Mouse (Mus musculus): ENCODE results near the gene Lpp. TPM values are rescaled to one million over a fixed set of nuclear protein-coding genes. Genes with fewer than 3 reads are reported as not detected.
A peak's percentile ranks its signal among the peaks of the same experiment; 100 is the strongest.

Gene Lpp
- total RNA-seq, 4 experiments from 2014 or later, result 8.3 to 12.0 (median 10.4) TPM

DNA sequence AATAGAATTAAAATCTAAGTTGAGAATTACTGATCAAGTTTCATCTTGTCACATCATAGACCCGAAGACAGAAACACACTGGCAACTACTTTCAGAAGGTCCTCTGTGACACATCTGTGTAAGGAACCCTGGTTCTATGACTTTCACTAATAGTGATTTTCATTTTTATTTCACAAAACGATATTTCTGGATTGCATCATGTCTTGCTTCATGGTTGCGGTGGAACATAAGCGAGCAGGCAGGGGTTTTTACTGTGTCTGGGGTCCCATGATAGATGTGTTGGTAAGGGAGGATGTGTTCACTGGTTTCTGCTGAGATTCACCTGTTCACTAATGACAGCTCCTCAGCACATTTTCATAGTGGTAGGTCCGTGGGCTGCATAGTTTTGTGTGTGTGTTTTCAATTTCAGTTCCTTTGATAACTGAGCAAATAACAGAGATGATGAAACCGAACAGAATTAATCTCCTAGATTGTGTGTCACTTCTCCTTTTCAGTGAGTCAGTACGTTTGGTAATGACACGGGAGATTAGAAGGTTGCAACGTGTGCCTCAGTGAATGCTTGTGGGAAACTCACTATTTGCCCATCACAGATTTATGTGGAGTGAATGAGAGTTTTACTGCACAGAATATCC lies 466.3 kb downstream of the Lpp start:
- no peak for DNase-seq (ENCODE audit: low spot score in 2 of 2)

DNA sequence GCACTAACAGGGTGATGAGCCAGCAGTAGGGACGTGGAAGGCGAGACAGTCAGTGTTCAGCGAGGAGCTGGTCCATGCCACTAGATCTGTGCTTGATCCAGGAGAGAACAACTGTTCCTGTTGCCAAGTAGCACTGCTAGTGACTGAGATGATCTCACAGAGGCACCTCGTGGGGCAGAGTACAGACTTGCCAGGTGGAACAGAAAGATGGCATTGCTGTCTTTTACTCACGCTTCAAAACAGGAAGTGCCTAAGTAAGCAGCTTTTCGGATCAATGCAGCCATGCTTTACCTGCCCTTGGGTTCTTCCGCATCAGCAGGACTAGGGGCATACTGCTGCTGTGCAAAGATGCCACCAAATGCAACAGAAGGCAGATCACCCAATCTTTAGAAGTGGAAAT lies 467.1 kb downstream of the Lpp start:
- DNase-seq (ENCODE audit: low spot score in 2 of 2), result no peak

DNA sequence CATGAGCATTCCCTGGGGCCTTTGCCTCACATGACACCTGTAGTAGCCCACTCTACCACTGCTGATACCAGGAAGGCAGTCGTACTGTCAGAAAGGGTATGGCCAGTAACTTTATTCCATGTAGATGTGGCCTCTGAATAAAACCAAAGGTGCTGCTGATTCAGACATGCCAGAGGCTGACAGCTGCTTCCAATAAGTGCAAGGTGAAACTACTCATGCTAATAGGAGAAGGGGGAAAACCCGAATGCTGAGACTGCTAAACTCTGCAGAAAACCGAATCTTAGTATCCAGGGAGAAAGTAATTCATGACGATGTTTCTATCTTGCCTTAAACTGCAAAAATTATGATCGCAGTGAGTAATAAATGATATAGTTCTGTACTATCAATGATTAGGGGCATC lies 468.1 kb downstream of the Lpp start:
- no peak for DNase-seq (ENCODE audit: low spot score in 2 of 2)

DNA sequence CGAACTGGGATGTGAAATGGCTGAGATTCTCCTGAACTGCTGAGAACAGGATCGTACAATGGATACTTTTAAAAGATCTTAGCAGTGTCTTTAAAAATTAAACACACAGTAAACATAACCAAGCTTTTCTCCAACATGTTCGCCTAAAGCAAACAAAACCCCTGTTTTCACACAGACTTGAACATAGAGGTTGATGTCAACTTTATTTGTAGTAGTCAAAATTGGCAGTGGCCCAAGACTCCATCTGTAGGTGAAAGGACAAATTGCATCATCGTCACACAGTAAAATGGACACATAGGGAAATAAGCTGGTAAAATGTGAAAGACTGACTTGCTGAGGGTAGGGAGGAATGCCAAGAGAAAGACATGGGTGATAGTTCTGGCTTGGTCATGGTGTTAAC lies 480.9 kb downstream of the Lpp start:
- no peak for DNase-seq (ENCODE audit: low spot score in 2 of 2)

DNA sequence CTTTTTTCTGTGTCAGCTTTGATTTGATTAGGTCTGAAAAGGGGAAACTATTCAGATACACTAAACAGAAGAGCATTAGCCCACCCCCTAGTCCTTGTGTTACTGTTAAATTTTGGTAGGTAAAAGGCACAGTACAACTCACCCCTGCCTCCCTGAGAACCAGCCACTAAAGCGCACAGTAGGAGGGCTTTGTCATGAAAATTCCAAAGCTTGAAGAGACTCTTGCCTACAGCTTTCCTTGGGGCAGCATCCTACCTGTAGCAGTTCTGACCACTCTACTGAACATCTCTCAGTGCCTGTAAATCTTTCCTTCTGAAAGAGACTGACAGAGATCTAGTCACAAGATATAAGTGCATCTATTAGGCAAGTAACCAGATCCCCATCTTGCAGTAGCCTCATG lies 482.4 kb downstream of the Lpp start:
- DNase-seq (ENCODE audit: low spot score in 2 of 2), result no peak

DNA sequence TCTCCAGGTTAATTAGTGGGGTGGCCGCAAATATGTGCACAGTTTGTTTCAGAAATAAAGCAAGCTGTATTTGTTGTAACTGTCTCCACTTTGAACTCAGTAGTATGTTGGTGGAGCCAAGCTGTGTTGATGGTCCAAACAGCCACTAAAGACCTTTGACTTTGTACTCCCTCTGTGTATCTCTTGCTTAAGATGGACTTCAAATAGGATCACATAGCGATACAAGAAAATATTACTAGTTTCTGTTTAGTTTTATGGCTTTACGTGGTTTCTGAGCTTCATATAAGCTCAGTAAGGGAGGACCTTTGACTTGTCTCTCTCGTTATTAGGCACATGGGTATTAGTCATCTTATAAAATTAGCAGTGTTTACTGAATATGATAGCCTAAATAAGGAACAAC lies 485.7 kb downstream of the Lpp start:
- no peak for DNase-seq (ENCODE audit: low spot score in 2 of 2)

DNA sequence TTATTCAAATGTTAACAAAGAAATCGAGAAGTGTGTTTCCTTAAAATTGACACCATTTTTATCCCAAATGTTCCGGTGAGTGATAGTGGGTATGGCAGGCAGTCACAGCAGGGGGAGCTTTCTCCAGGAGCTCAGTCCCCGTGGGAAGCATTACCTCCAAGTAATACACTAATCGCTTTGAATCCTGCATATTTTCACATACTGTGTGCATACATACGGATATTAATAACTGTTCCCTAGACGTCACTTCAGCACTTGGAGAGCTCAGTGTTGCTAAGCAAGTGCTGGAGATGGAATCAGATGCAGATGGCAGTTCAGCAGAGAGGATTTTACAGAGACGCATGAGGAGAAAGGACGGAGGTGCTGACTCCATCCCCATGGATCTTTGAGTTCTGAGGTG lies 487.4 kb downstream of the Lpp start:
- peak in 1 of 2 experiments; percentile 15 for DNase-seq (ENCODE audit: low spot score in 2 of 2)

DNA sequence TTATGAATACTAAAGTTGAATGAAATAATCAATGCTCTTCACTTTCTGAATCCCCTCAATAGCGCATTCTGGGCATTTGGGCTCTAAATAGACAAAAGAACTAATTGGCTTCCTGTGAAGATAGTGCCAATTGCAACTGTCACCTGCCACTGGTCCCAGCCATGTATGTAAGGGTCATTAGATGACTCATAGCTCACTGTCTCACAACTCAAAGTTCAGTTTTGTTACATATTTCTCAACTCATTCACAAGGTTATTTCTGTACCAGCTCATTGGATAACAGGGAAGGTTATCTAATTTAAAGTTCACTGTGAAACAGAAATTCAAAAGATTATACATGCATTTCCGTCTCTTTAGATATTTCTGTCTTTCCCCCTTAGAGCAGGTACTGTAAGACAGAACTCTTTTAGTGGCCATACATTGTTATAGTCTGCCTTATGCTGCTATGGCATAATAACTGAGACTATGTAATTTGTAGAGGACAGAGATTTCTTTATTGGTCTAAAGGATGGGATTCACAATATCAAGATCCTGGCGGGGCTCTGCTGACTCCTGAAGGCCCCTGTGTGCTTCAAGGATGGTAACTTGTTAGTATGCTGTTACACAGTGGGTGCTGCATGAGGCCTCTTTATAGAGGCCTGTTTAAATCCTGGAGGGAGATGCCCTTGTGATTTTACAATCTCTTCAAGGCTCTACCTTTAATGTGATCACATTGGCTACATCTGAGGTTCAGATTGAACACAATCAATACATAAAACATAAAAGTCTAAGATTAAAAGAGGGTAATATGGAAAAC lies 488.9 kb downstream of the Lpp start:
- no peak for DNase-seq (ENCODE audit: low spot score in 2 of 2)

DNA sequence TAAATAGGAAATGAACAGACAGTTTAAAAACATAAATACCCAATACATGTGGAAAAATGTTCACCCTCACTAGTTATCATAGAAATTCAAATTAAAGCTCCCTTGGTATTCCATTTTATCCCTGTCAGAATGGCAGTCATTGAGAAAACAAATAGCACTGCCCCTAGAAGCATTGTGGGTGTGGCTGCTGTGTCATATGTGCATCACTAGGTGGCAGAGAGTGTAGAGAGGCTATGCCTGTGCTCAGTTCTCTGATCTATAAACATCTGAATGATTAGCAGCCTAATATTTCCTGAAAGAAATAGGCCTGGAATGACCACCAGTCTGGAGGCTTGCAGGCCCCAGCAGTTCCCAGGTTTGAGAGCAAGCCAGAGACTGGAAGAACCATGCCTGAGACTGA lies 490.7 kb downstream of the Lpp start:
- DNase-seq (ENCODE audit: low spot score in 2 of 2), result no peak

DNA sequence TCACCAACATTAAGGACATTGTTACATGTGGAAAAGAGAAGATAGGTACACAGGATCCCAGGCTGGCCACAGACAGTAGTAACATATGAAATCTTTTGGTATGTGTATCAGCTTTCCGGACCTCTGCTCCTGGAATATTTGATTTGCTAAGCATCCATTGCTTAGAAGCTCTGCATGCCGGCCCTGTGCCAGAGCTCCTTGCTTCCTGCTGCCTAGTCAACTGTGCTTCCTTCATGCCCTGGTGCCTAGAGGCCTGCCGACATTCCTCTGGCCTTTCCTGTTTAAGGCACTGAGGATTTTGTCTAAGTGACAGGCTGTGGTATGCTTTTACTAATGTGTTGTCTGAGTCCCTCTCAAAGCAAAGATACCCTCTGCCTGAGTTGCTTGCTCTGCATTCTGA lies 493.0 kb downstream of the Lpp start:
- DNase-seq (ENCODE audit: low spot score in 2 of 2), result no peak

DNA sequence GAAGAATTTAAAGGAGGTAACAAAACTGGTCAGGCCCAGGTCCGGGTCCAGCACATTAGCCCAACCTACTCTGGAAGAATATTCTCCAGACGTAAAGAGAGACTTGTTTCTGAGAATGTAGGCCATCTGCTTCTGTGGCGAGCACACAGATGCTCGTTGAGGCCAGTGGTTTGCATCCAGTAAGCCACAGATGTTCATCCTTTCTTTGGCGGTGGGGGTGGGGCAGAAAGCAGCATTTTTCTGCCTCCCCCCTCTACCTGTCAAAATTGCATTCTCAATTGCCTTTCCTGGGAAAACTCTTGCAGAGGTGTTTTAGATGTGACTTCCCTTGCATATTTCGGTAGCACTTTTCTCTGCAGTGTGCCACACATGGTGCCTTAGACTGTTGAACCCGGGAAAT lies 493.6 kb downstream of the Lpp start:
- no peak for DNase-seq (ENCODE audit: low spot score in 2 of 2)

DNA sequence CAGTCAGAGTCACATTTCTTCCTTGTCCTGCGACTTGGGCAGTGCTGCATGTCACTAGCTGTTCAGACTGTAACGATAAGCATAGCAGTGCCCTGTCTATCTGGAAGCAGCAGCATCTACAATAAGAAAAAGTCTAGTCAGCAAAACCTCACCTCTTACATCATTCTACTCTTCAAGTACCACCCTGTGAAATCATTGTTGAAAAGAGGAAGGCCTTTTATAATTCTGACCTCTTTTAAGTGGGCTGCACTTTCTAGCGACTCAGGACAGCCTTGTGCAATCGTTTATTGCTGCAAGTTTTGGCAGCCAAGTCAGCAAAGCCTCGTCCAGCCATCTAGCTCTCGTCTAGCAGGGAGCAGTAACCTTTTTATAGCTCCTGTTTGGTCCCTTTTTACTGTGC lies 498.1 kb downstream of the Lpp start:
- no peak for DNase-seq (ENCODE audit: low spot score in 2 of 2)

DNA sequence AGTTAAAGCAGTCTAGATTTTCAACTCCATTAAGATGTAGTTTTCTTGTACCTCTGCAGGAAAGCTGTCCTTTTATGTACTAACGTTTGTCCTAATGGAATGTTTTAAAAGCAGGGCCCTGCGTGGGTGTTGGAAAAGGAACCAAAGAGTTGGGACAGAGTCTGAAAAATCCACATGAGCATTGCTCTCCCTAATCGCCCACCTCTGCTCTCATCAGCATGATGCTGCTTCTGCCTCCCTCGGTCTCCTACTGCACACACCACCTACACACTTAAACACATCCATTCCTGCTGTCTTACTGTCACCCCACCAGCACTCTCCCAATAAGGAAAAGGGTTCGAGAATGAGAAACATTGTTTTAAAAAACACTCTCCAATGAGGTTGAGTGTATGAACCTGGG lies 501.9 kb downstream of the Lpp start:
- no peak for DNase-seq (ENCODE audit: low spot score in 2 of 2)

DNA sequence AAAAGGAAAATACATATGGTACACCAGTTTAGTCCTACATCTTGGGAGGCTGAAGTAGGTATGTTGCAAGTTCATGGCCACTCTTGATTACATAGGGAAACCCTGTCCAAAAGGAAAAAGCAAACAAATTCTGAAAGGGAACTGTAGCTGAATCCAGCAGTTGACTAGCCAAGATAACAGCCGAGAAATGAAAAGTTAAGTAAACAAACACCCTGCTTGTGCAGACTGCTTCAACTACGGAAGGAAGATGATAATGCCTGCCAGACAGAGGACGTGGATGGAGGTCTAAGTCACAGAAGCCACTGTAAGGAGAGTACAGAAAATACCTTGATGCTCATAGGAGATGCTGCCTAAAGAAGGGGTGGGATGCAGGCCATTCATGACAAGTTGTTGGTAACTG lies 504.3 kb downstream of the Lpp start:
- DNase-seq (ENCODE audit: low spot score in 2 of 2), result no peak

DNA sequence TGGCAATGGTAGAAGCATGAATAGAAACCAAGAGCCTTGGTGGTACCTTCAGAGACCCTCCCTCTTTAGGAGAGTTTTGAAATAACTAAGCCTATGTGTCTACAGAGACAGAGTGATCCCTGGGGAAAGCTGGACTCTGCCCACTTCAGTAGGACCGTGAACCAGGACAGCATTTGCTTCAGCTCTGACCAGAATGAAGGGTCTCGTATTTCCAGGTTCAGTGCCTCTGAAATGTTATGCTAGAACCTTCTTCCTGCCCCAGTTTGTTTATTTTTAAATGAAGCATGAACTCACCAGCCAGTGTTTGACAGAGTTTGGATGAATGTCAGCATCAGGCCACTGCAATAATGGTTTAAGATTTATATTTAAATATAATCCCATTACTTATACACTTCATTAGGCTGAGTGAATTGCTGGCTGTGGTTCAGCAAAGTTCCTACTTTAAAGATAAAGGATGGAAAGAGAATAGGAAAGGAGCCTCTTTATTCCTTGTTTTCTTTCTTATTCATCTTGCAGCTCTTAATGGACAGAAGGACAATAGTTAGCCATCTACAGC lies 507.0 kb downstream of the Lpp start:
- no peak for DNase-seq (ENCODE audit: low spot score in 2 of 2)

DNA sequence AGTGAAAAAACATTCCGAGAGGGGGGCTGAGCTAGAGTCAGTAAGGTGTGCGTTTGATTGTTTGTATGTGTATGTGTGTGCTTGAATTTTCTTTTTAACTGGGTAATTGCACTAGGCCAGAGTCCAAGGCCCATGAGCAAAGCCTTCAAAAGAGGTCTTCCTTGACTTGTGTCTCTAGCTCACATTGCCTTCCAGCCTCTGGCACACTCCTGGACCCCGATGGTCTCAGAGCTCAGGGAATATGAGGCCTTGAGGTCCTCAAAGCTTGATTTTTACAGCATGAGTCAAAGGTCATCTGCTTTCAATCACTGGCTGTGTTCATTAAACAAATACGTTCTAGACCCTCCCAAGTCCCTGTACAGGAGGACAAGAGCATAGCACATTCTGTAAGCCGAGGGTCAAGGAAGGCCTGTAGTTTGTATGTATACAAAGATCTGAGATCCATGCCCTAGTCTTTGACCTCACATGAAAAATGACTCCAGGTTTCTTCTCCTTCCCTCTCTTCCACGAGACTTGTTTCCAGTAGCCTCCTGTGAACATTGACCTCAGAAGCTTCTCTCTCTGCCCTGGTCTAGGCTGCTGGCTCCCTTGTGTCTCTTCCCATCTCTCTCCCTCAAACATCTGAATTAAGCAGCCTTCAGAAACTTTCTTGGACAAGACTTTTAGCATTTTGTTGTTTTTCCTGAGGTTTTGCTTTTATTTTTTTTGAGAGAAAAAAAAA lies 508.0 kb downstream of the Lpp start:
- DNase-seq (ENCODE audit: low spot score in 2 of 2), result no peak

DNA sequence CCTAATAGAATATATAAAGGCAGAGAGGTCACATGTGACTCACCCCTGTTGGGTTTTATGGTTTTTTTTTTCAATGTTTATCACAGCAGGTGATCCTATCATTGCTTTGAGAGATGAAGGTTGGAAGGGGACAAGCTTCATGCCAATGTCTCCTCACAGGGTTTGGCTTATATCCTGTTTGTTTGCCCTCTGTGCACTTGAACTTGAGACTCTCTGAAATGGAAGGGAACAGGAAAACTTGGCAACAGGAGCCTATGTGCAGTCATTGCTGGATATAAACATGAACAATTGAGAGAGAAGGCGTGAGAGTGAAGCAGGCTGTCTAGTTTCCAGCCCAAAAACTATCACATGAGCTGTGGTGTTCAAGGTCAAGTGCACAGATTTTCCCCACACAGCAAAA lies 508.8 kb downstream of the Lpp start:
- no peak for DNase-seq (ENCODE audit: low spot score in 2 of 2)

DNA sequence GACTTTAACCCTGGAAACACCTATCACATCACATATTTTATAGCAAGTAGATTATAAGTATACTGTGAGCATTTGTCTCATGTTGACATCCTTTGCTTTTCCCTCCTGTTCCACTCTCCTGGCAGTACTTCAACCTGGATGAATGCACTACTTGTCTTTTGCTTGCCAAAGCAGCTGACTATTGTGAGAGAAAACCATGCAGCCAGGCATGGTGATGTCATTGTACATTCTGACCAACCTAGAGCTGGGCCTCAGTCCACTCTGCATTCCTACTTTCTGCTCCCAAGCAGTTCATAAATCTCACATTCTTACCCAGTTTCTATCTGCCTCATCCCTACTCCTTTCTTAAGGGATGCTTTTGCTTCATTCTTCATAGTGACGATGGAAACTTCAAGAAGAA lies 515.6 kb downstream of the Lpp start:
- DNase-seq (ENCODE audit: low spot score in 2 of 2), result no peak

DNA sequence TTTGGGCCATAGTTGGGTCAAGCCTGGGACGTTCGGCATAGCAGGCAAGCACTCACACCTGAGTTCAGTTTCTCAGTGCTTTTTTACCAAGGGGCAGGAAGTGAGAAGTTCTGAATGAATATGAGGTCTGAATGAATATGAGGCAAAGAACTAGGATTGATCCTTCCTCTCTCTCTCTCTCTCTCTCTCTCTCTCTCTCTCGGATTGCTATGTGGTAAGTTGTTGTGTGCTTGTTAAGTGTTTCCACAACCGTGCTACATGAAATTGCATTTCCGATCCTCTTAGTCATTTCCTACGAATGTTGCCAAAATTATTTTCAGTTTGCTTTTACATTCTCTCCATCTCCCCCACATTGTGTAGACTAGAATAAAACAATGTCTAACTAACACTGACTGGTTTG lies 517.0 kb downstream of the Lpp start:
- no peak for DNase-seq (ENCODE audit: low spot score in 2 of 2)

DNA sequence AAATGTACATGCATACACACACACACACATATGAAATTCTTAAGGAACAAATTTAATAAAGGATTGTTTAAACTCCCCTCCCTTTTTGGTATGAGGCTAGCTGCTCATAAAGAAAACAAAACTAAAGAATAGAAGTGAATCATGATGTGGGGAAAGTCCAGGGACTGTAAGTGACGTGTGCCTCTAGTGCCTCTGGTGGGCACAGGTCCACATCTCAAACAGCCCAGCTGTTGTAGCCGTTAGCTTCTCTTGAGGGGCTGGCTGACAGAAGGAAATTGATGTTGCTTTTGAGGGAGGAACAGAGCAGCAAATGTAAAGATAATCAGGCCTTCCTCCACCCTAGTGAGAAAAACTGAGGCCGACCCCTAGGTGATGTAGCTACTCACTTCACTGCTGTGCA lies 517.5 kb downstream of the Lpp start:
- DNase-seq (ENCODE audit: low spot score in 2 of 2), result no peak

DNA sequence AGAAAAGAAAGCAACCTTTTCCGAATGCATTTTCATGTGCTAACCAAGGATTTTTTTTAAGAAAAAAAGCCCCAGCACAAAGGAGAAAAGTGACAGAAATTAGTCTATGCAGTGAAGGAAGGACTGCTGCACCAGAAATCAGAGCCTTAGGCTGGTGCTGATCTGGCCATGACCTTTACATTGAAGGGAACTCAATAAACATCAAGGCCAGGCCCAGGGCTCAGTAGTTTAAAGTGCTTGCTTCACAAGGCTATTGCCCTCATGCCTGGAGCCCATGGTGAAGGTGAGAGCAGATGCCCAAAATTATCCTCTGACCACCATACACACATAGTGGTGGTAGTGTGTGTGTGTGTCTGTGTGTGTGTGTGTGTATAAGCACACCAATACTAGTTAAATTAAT lies 519.1 kb downstream of the Lpp start:
- no peak for DNase-seq (ENCODE audit: low spot score in 2 of 2)

DNA sequence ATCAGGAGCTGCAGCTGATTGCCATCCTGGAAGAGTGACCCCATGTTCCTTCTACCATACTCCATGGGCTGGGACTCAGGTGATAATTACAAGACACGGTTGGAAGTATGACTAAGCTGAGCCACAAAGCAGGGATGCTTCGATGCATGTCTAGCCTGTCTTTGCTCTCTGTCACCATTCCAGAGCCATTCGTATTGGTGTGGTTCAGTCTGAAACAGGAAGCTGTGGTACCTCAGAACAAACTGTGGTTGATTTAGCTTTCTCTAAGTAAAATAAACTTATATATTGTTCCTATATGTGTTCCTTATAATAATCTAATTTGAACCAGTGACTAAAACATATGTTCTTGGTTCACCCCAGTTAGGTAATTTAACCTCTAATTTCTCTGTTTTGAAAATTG lies 519.7 kb downstream of the Lpp start:
- DNase-seq (ENCODE audit: low spot score in 2 of 2), result no peak
